Mouse (Mus musculus): ENCODE measurements around the gene Gkap1.
A peak's percentile ranks its signal among the peaks of the same experiment; 100 is the strongest.

DNA sequence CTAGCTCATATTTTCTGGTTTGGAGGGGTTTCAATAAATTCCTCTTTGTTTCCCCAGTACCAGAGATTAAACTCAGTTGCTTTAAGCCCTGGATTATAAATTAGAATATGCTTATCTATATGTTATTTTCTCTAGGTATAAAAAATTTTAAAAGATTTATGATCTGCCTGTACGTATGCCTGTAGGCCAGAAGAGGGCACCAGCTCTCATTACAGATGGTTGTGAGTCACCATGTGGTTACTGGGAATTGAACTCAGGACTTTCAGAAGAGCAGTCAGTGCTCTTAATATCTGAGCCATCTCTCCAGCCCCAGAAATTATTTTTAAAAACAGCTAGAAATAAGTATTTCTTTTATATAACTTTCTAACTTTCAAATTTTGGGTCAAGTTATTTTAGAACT is 13.8 kb upstream of the Gkap1 start:
- TF ChIP-seq CTCF (IDR thresholded peaks at IDR 0.05; ENCODE audit: low read depth) (peak; percentile 9; the same call in 1 of the 2 replicates), EP300 (IDR thresholded peaks at IDR 0.05; ENCODE audit: low read depth) (no peak)
